Mouse (Mus musculus): Measurements from ENCODE around the gene Mga.

GRCm38 (mm10) chr2:119992349-119992748 is 95.3 kb downstream of the Mga start:
- no peak for TF ChIP-seq CTCF (IDR thresholded peaks at IDR 0.05; ENCODE audit: low read depth)
- TF ChIP-seq EP300 (IDR thresholded peaks at IDR 0.05; ENCODE audit: low read depth): no peak

Data from heart, postnatal 0 days (tissue).